Mouse (Mus musculus): ENCODE measurements around the gene Dnaaf2. TPM values are rescaled to one million over a fixed set of nuclear protein-coding genes. Genes with fewer than 3 reads are reported as not detected.

Dnaaf2 gene
- polyA plus RNA-seq, 1 experiment: 3.1 TPM

DNA sequence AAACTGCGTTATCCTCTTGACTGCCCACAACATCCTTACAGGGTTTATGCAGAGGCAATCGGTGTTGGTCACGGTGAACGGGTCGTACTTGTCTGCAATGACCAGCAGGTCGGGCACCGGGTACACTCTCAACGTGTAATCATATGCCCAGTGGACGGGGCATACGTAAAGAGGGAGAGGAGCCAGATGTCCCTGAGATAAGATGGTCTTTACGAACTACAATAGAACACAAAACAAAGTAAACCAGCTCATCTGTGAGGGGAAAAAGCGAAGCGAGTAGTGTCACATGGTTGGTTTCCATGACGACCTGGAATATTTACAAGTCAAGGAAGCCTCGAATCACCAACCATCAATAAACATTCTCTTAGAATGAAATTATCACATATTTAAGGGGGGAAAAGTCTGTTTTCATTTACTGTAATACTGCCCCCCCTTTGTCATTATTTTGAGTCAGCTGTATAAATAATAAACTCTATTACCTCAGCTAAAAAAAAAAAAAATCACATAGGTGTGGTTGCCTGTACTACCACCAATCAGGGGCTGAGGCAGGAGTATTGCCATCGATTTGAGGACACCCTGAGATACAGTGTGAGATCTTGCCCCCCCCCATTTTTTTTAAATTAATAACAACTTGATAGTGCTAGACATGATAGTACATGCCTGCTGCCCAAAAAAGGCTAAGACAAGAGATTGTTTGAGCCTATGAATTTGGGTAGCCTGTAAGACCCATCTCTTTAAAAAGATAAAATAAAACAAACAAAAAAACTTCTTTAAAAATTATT is 6.0 kb upstream of the Dnaaf2 start, which contains the start of gene Gm49384:
Gene Gm49384, minus strand, starts transcription at position 216 of the 782 bp plus-strand sequence.
- Histone ChIP-seq H3K4me3 (ENCODE audit: insufficient read depth, low read length) (no peak within 1 kb of the TSS), H3K4me1 (ENCODE audit: control insufficient read depth, insufficient read depth, low read length) (no peaks in the 10 kb centered on the region), H3K27ac (ENCODE audit: insufficient read depth, low read length) (no peak within 1 kb of the TSS)
- no peak for TF ChIP-seq CTCF (IDR thresholded peaks at IDR 0.05; ENCODE audit: extremely low read depth, insufficient read depth, low read length)
- TF ChIP-seq POLR2A (IDR thresholded peaks at IDR 0.05; ENCODE audit: extremely low read depth, insufficient read depth, low read length): no peak

DNA sequence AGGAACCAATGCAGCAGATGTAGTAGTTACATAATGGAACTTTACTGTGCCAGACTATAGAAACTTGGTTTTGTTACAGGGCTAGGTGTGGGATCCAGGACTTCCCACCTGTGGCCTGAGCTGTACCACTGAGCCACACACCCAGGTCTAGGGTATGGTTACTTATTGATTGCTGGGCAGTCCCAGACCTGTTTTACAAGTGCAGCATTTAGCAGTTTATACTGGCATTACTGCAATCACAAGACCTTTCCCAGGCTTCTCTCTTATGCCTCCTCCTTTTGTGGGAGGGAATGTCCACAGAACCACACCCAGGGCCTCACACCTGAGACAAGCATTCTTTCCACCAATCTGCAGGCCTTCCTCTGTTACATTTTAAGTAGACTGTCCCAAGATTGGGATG is 756 bp upstream of the Dnaaf2 start:
- H3K4me3 ChIP-seq (ENCODE audit: insufficient read depth, low read length): no peak overlapping the region; the same call in 1 of the 2 replicates
- H3K27ac ChIP-seq (ENCODE audit: insufficient read depth, low read length): no peak overlapping the region
- TF ChIP-seq POLR2A (IDR thresholded peaks at IDR 0.05; ENCODE audit: extremely low read depth, insufficient read depth, low read length) (no peak), CTCF (IDR thresholded peaks at IDR 0.05; ENCODE audit: extremely low read depth, insufficient read depth, low read length) (no peak)
- no peaks in the 10 kb centered on the region; the same call in 1 of the 2 replicates for H3K4me1 ChIP-seq (ENCODE audit: control insufficient read depth, insufficient read depth, low read length)

DNA sequence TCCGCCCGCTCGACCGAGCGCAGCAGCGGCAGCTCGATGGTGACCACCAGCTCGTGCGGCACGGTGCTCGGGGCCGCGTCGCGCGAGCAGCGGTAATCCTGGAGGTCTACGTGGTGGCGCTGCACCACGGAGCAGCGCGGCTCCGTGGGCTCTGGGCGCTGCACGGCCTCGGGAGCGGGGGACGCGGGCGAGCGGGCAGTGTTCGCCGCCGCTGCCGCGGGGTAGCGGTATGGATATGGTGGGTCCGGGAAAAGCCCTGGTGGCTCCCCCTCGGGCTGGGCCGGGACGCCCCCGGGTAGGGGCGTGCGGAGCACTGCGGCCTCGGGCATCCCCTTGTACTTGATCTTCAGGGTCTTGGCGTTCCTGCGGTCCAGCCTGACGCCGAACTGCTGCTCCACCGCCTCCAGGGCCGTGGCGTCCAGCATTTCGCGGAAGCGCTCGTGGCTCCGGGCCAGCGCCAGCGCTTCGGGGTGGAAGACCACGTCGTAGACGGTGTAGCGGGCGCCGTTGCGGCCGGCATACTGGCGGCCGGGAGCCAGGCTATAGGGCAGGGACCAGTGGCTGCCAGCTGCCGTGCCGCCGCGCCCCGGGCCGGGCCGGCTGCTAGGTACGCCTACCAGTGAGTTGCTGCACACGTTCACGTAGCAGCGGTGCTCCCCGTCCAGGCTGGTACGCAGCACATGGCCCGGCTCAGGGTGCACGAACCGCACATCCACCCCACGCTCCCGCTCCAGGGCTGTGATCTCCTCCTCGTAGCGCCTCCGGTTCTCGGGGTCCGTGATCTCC is 658 bp downstream of the Dnaaf2 start:
- H3K4me1 ChIP-seq (ENCODE audit: control insufficient read depth, insufficient read depth, low read length): no peaks in the 10 kb centered on the region; the same call in 1 of the 2 replicates
- TF ChIP-seq POLR2A (IDR thresholded peaks at IDR 0.05; ENCODE audit: extremely low read depth, insufficient read depth, low read length) (no peak), CTCF (IDR thresholded peaks at IDR 0.05; ENCODE audit: extremely low read depth, insufficient read depth, low read length) (no peak)
- H3K27ac ChIP-seq (ENCODE audit: insufficient read depth, low read length): peak overlapping the region; percentile 97
- H3K4me3 ChIP-seq (ENCODE audit: insufficient read depth, low read length): peak overlapping the region; percentile 96

DNA sequence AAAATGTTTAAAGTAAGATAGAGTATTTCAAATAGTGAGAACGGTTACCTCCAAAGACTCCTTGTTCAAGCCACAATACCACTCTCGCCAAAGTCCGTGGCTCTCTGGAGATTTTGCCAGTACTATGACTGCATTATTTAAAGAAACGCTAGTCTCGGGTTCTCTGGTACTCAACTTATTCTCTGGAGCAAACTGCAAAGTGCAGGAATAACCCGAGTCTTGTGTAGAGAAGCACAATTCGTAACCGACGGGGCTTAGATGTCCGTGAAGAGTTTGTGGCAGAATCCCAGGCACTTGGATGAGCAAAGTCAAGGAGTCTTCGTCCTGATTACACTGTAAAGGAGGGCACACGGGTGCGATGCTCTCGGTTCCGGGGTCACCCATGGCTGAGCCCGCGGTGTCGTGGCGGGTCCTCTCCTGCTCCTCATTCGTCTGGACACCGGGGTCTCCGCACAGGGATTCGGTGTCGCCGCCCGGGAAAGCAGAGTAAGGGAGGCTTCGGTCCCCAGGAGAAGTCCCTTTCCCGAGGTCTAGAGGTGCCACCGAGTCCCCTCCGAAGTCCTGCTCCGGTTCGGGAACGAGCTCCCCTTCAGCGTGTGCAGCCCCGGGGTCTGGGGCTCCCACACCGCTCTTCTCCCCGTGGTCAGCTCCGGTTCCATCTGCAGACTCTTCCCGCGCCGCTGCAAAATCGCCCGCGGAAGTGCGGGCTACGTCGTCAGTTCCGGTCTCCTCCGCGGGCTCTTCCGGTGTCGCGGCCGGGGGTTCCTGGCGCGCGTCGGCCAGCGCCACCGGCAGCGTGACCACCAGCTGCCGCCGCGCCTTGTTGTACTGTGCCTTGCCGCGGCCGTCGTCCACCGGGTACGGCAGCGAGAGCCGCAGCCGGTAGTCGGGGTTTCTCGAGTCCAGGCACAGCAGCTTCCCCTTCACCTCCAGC is 1.5 kb downstream of the Dnaaf2 start, which contains the start of gene Gm49383:
Gene Gm49383, minus strand, starts transcription at position 661 of the 934 bp plus-strand sequence.
- Histone ChIP-seq H3K4me1 (ENCODE audit: control insufficient read depth, insufficient read depth, low read length) (no peaks in the 10 kb centered on the region; the same call in 1 of the 2 replicates), H3K27ac (ENCODE audit: insufficient read depth, low read length) (peak within 1 kb of the TSS; percentile 97), H3K4me3 (ENCODE audit: insufficient read depth, low read length) (peak within 1 kb of the TSS; percentile 96)
- TF ChIP-seq CTCF (IDR thresholded peaks at IDR 0.05; ENCODE audit: extremely low read depth, insufficient read depth, low read length) (no peak), POLR2A (IDR thresholded peaks at IDR 0.05; ENCODE audit: extremely low read depth, insufficient read depth, low read length) (no peak; the same call in 1 of the 2 replicates)

DNA sequence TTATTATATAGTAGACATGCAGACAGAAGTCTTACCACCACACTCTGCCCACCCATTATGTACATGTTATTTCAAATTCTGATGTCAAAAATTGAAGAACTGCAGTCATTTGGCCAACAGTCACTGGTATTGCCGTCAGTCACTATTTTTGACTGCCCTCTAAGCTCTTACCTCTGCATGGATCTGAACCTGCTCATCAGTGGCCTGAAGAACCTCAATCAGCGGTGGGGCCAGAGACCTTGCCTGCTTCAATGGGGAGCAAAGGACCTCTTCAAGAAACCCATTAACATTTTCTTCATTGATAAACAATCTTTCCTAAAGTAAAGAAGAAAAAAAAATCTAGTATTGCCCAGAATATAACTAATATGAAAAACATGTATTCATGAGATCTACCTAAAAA is 5.6 kb downstream of the Dnaaf2 start:
- Histone ChIP-seq H3K4me3 (ENCODE audit: insufficient read depth, low read length) (no peak overlapping the region), H3K27ac (ENCODE audit: insufficient read depth, low read length) (no peak overlapping the region), H3K4me1 (ENCODE audit: control insufficient read depth, insufficient read depth, low read length) (no peaks in the 10 kb centered on the region; the same call in 1 of the 2 replicates)
- TF ChIP-seq POLR2A (IDR thresholded peaks at IDR 0.05; ENCODE audit: extremely low read depth, insufficient read depth, low read length): no peak
- no peak for TF ChIP-seq CTCF (IDR thresholded peaks at IDR 0.05; ENCODE audit: extremely low read depth, insufficient read depth, low read length)

DNA sequence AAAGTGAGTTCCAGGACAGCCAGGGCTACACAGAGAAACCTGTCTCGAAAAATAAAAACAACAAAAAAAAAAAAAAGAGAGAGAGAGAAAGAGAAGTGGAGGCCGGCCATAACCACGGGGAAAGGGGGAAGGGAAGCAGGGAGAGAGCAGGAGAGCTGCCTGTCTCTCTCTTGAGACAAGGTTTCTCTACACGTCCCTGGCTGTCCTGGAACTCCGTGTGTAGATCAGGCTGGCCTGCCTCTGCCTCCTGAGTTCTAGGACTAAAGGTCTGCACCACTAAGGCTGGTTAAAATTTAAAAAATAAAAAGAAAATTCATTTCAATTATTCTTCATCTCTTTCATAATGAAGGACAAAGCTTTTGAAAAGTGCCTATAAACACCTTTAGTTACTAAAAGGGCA is 6.8 kb downstream of the Dnaaf2 start:
- Histone ChIP-seq H3K27ac (ENCODE audit: insufficient read depth, low read length) (no peak overlapping the region), H3K4me1 (ENCODE audit: control insufficient read depth, insufficient read depth, low read length) (no peaks in the 10 kb centered on the region; the same call in 1 of the 2 replicates), H3K4me3 (ENCODE audit: insufficient read depth, low read length) (no peak overlapping the region)
- TF ChIP-seq POLR2A (IDR thresholded peaks at IDR 0.05; ENCODE audit: extremely low read depth, insufficient read depth, low read length) (no peak), CTCF (IDR thresholded peaks at IDR 0.05; ENCODE audit: extremely low read depth, insufficient read depth, low read length) (no peak)

DNA sequence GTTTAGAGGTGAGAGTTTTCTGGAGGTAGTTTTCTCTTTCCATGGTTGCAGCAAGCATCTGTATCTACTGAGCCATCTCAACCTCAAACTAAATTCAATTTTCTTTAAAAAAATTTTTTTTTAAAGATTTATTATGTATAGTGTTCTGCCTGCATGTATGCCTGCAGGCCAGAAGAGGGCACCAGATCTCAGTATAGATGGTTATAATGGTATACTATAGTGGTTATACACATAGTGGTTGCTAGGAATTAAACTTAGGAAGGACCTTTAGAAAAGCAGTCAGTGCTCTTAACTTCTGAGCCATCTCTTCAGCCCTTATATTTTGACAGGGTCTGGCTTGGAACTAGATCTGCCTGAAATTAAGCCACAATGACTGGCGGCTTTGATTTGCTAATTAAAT is 7.7 kb downstream of the Dnaaf2 start:
- TF ChIP-seq CTCF (IDR thresholded peaks at IDR 0.05; ENCODE audit: extremely low read depth, insufficient read depth, low read length) (no peak), POLR2A (IDR thresholded peaks at IDR 0.05; ENCODE audit: extremely low read depth, insufficient read depth, low read length) (no peak)
- H3K4me3 ChIP-seq (ENCODE audit: insufficient read depth, low read length): no peak overlapping the region
- H3K4me1 ChIP-seq (ENCODE audit: control insufficient read depth, insufficient read depth, low read length): no peaks in the 10 kb centered on the region
- H3K27ac ChIP-seq (ENCODE audit: insufficient read depth, low read length): no peak overlapping the region

DNA sequence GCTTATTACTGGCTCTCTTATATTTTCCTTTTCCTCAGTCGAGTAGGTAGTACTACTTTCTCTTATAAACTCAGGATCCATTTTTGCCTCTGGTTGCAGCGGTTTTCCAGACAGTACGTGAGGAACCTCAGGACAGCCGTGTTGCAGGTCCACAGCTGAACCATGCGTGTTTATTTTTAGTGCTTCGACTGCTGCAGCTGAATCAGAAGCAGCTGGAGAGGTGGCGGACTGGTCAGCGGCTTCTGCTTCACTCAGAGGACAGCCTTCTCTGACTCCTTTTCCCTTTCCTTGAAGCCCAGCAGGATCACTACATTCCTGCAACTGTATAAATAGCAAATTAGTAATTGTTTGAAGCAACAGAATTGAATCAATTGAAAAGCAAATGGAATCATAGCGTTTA is 8.2 kb downstream of the Dnaaf2 start:
- TF ChIP-seq POLR2A (IDR thresholded peaks at IDR 0.05; ENCODE audit: extremely low read depth, insufficient read depth, low read length) (no peak), CTCF (IDR thresholded peaks at IDR 0.05; ENCODE audit: extremely low read depth, insufficient read depth, low read length) (no peak)
- Histone ChIP-seq H3K4me1 (ENCODE audit: control insufficient read depth, insufficient read depth, low read length) (no peaks in the 10 kb centered on the region; the same call in 1 of the 2 replicates), H3K4me3 (ENCODE audit: insufficient read depth, low read length) (no peak overlapping the region), H3K27ac (ENCODE audit: insufficient read depth, low read length) (no peak overlapping the region)
